Mouse (Mus musculus) B cell, adult 67 days (primary cell): ENCODE measurements around the gene Laptm5. TPM values are rescaled to one million over a fixed set of nuclear protein-coding genes. Genes with fewer than 3 reads are reported as not detected.

ENCODE experiments used
- total RNA-seq, 2 experiments: library from RNA; stranded (reverse); gene quantifications; 4 replicates each; pipeline ENCODE4 v1.2.4; 2023

The Laptm5 gene
- total RNA-seq = 1,000 to 10,000 TPM in 1 of 2 experiments, 100 to 1,000 TPM in 1; 950 to 1,045 TPM

DNA sequence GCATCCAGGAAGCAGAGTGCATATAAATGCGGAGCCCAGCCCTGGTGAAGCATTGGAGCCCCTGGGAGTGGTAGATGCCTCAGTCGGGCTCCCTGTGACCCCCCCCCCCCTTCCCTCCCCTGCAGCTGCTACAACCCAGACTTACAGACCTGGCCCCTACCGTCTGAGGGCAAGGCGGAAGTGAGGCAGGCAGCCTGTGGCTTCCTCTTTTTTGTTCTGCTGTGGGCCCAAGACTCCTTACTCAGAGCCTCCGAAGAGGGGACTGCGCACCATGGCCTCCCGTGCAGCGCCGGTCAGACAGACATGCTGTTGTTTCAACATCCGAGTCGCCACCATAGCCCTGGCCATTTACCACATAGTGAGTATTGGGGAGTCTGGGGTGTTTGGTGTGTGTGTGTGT lies at the start of gene Laptm5:
Gene Laptm5 (plus strand): TSS at position 49 of the 400 bp plus-strand sequence.

DNA sequence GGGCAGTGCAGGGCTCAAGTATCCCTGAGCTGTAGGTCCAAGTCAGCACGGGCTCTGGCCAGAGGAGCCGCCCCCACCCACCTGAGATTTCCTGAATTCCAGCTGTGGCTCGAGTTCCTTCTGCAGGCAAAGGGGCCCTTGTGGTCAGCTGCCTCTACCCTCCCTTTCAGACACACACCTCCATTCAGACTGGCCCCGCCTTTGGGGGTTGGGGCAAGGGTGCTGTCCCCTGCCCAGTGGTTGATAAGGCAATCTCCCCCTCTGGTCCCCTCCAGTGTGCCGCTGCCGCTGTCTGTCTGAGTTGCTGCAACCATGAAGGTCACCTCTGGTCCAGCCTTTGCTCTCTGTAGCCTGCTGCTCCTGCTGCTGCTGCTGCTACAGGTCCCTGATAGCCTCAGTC lies 31.2 kb downstream of the Laptm5 start, which contains the start of gene Matn1:
Gene Matn1 (plus strand): TSS at position 274 of the 400 bp plus-strand sequence.

Other genes with a start within 250 kb of the Laptm5 start
- gene Pum1, start 249.8 kb upstream of the Laptm5 start, total RNA-seq = 100 to 1,000 TPM; 137 to 161 TPM
- 1 to 10 TPM; 2.3 to 5.7 TPM for gene Sdc3, start 120.6 kb upstream of the Laptm5 start, total RNA-seq
- gene Matn1, start 31.3 kb downstream of the Laptm5 start, total RNA-seq = under 1 TPM; 0.70 to 0.92 TPM